Mouse (Mus musculus) hindbrain, embryonic 11.5 days (tissue): ENCODE measurements around the gene Per2. TPM values are rescaled to one million over a fixed set of nuclear protein-coding genes. Genes with fewer than 3 reads are reported as not detected.

Source experiments
- ATAC-seq: fragments of 200-750 bp; cut with Nextera tagmentation; 2 replicates; pipeline ENCODE4 v1.8.0; 2017; ENCODE audit warnings: mild to moderate bottlenecking, moderate TSS enrichment, moderate library complexity; ENCODE audit not compliant: low FRiP score
- DNase-seq: peaks from one replicate; pipeline ENCODE4 v3.0.0-alpha.2; 2015; ENCODE audit warnings: low spot score
- H3K27ac ChIP-seq: fragments of 300-500 bp; sonication (generic); 2 replicates; pipeline ENCODE4 v1.5.1; 2014; ENCODE audit warnings: mild to moderate bottlenecking, low read depth, low read length
- H3K27me3 ChIP-seq: fragments of 300-500 bp; sonication (generic); 2 replicates; pipeline ENCODE4 v1.6.1; 2014; ENCODE audit warnings: mild to moderate bottlenecking, low read length, moderate library complexity, mixed read lengths; ENCODE audit not compliant: control insufficient read depth, insufficient read depth
- H3K36me3 ChIP-seq: fragments of 300-500 bp; sonication (generic); 2 replicates; pipeline ENCODE4 v1.6.1; 2014; ENCODE audit warnings: mild to moderate bottlenecking, low read length, moderate library complexity, mixed read lengths; ENCODE audit not compliant: control insufficient read depth, insufficient read depth
- H3K4me1 ChIP-seq: fragments of 300-500 bp; sonication (generic); replicated peaks from 2 replicates; pipeline ENCODE4 v1.6.1; 2014; ENCODE audit warnings: low read length, mixed read lengths; ENCODE audit not compliant: control insufficient read depth, insufficient read depth
- H3K4me2 ChIP-seq: fragments of 300-500 bp; sonication (generic); replicated peaks from 2 replicates; pipeline ENCODE4 v1.6.1; 2014; ENCODE audit warnings: mild to moderate bottlenecking, low read depth, low read length
- H3K4me3 ChIP-seq: fragments of 300-500 bp; sonication (generic); 2 replicates; pipeline ENCODE4 v1.5.1; 2014; ENCODE audit warnings: low read depth, low read length
- H3K9ac ChIP-seq: fragments of 300-500 bp; sonication (generic); 2 replicates; pipeline ENCODE4 v1.6.1; 2014; ENCODE audit warnings: low read depth, low read length
- H3K9me3 ChIP-seq: fragments of 300-500 bp; sonication (generic); 2 replicates; pipeline ENCODE4 v1.6.1; 2016; ENCODE audit warnings: low read length; ENCODE audit not compliant: control insufficient read depth
- WGBS: fragments of 180-500 bp; shearing (Covaris S2); extraction: QIAGEN DNeasy Blood & Tissue Kit; methylation state at CpG from one replicate; pipeline ENCODE4 v1.1.7; 2014; 5-methylcytosine and 5-hydroxymethylcytosine counted together
- polyA plus RNA-seq: library from polyadenylated mRNA; unstranded; fragments of >200 nt; fragmentation: Nextera tagmentation; extraction: Ambion mirVana; gene quantifications from 2 replicates; pipeline ENCODE4 v1.2.1, GENCODE M21; 2014

The Per2 gene
- polyA plus RNA-seq, 1 experiment from 2014 or later, result 2.8 TPM

- Histone ChIP-seq H3K4me2 (no peak overlapping the region), H3K36me3 (0 out of 2 replicates have a peak, but pooled peaks cover 2% of the 10 kb centered on the region), H3K4me1 (no peaks in the 10 kb centered on the region), H3K4me3 (no peak overlapping the region), H3K27ac (no peak overlapping the region), H3K9me3 (no peaks in the 10 kb centered on the region), H3K9ac (no peak overlapping the region), H3K27me3 (no peaks in the 10 kb centered on the region)
- DNase-seq, result no peak
- WGBS, result 91% methylated on average over 17 of the region's 17 CpGs
- ATAC-seq, result no peak
Observed at GRCm38 (mm10) chr1:91444841-91445830, 14.0 kb downstream of the Per2 start.

- H3K4me3 ChIP-seq, result no peak overlapping the region
- H3K36me3 ChIP-seq, result no peaks in the 10 kb centered on the region
- H3K9ac ChIP-seq, result no peak overlapping the region
- H3K27me3 ChIP-seq, result no peaks in the 10 kb centered on the region
- H3K27ac ChIP-seq, result no peak overlapping the region
- no peaks in the 10 kb centered on the region for H3K9me3 ChIP-seq
- no peak for DNase-seq
- H3K4me1 ChIP-seq, result no peaks in the 10 kb centered on the region
- WGBS, result 76% methylated on average over 6 of the region's 7 CpGs
- ATAC-seq, result no peak
- no peak overlapping the region for H3K4me2 ChIP-seq
Observed at GRCm38 (mm10) chr1:91442350-91442990, 16.7 kb downstream of the Per2 start.

DNA sequence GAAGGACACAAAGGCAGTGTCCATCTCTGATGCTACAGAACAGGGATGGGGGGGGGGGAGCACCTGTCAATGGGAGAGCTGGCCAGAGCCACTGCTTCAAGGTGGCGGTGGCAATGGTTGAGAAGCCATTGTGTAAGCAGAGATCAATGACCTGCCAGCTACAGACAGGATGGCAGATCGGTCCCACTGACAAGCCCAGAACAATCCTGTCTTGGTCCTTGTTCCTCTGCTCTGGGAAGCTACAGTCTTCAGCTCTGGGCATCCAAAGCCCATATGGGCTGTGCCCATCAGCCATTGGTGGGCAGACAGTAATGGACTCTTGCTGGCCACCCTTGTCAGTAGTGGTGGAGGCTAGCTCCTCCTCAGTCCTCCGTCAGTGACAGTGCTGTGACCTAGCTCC is 17.3 kb downstream of the Per2 start:
- no peak for ATAC-seq
- no peaks in the 10 kb centered on the region for H3K4me1 ChIP-seq
- no peak overlapping the region for H3K4me3 ChIP-seq
- 94% methylated on average over 3 of the region's 3 CpGs for WGBS
- no peak overlapping the region for H3K27ac ChIP-seq
- H3K9ac ChIP-seq, result no peak overlapping the region
- no peak for DNase-seq
- H3K27me3 ChIP-seq, result no peaks in the 10 kb centered on the region
- H3K36me3 ChIP-seq, result no peaks in the 10 kb centered on the region
- H3K9me3 ChIP-seq, result no peaks in the 10 kb centered on the region
- H3K4me2 ChIP-seq, result no peak overlapping the region

DNA sequence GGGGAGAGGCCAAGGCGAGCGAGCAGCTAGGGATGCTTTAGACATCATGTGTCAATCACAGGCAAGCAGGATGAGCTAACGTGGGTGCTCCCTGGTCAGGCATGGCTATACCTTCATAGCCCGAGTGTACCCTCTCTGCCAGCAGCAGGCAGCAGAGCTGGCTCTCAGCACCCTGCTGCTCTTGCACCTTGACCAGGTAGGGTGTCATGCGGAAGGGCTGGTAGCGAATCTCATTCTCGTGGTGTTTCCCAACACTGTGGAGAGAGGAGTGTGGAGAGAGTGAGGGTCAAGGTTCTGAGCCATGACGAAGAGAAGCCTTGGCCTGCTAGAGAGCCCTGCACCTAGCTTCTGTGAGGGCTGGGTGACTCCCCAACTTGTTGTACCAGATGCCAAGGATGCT is 19.3 kb downstream of the Per2 start:
- Histone ChIP-seq H3K27me3 (no peaks in the 10 kb centered on the region), H3K9ac (no peak overlapping the region), H3K27ac (no peak overlapping the region), H3K4me2 (no peak overlapping the region), H3K4me1 (no peaks in the 10 kb centered on the region), H3K36me3 (no peaks in the 10 kb centered on the region), H3K4me3 (no peak overlapping the region), H3K9me3 (no peaks in the 10 kb centered on the region)
- ATAC-seq (no peak), DNase-seq (no peak)
- WGBS, result 93% methylated on average over 8 of the region's 8 CpGs

DNA sequence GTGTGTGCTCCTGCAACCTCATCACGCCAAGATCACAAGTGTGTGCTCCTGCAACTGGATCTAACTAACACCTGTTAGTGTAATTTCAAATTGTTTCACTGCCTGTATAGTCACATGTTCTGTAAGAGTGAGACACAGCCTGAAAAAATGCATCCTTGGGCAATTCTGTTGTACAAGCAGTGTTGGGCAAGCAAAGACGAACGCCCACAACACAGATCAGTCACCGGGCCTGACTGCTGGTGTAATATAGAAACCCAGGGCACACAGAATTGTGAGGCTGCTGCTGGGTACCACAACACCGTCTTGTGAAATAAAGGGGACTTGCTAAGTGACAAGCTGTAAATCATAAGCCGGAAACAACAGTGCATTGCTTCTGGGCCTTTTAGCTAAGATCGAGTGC is 21.6 kb downstream of the Per2 start:
- no peak for ATAC-seq
- no peaks in the 10 kb centered on the region for H3K9me3 ChIP-seq
- DNase-seq, result no peak
- H3K4me3 ChIP-seq, result no peak overlapping the region
- H3K36me3 ChIP-seq, result no peaks in the 10 kb centered on the region
- H3K4me1 ChIP-seq, result no peaks in the 10 kb centered on the region
- WGBS, result 91% methylated on average over 7 of the region's 7 CpGs
- H3K27me3 ChIP-seq, result no peaks in the 10 kb centered on the region
- H3K4me2 ChIP-seq, result no peak overlapping the region
- H3K9ac ChIP-seq, result no peak overlapping the region
- no peak overlapping the region for H3K27ac ChIP-seq

GRCm38 (mm10) chr1:91437083-91437400 is 22.1 kb downstream of the Per2 start:
- H3K4me1 ChIP-seq, result no peaks in the 10 kb centered on the region
- no peak for DNase-seq
- no peak overlapping the region for H3K9ac ChIP-seq
- ATAC-seq, result no peak
- no peaks in the 10 kb centered on the region for H3K36me3 ChIP-seq
- H3K9me3 ChIP-seq, result no peaks in the 10 kb centered on the region
- no peak overlapping the region for H3K27ac ChIP-seq
- H3K4me2 ChIP-seq, result no peak overlapping the region
- 93% methylated on average over 3 of the region's 3 CpGs for WGBS
- H3K27me3 ChIP-seq, result no peaks in the 10 kb centered on the region
- H3K4me3 ChIP-seq, result no peak overlapping the region

GRCm38 (mm10) chr1:91436380-91437082 is 22.6 kb downstream of the Per2 start:
- Histone ChIP-seq H3K4me3 (no peak overlapping the region), H3K27me3 (no peaks in the 10 kb centered on the region), H3K36me3 (no peaks in the 10 kb centered on the region), H3K4me2 (no peak overlapping the region), H3K9me3 (no peaks in the 10 kb centered on the region), H3K4me1 (no peaks in the 10 kb centered on the region), H3K27ac (no peak overlapping the region), H3K9ac (no peak overlapping the region)
- DNase-seq, result no peak
- no peak for ATAC-seq
- WGBS, result 74% methylated on average over 6 of the region's 6 CpGs

DNA sequence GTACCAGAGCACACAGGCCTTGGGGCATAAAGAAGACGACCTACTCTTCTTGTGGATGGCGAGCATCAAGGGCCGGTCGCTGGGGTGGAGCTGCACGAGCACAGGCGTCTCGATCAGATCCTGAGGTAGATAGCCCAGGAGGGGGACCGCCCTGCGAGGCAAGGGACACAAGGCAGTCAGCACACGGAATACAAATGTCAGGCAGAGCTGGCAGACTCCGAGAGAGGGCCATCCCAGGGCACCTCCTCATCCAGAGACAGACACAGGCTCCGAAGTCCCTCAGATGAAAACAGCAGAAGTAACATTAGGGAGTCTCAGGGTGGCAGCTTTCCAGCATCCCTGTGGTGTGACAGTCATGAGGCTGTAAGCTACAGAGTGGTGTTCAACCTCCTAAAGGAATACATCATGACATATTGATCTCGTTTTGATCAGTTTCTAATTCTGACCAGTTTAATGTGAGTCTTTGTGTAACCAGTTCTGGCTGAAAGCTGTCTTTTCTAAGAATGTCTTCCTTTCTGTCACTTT is 23.5 kb downstream of the Per2 start:
- H3K9me3 ChIP-seq, result no peaks in the 10 kb centered on the region
- no peak overlapping the region for H3K4me3 ChIP-seq
- H3K36me3 ChIP-seq, result no peaks in the 10 kb centered on the region
- ATAC-seq, result no peak
- H3K27me3 ChIP-seq, result no peaks in the 10 kb centered on the region
- no peak overlapping the region for H3K27ac ChIP-seq
- H3K4me2 ChIP-seq, result no peak overlapping the region
- no peak overlapping the region for H3K9ac ChIP-seq
- no peak for DNase-seq
- WGBS, result 87% methylated on average over 13 of the region's 13 CpGs
- no peaks in the 10 kb centered on the region for H3K4me1 ChIP-seq
